Mouse (Mus musculus) gastrocnemius, adult 8-10 months (tissue): Measurements from ENCODE around the gene Olfr319. TPM values are rescaled to one million over a fixed set of nuclear protein-coding genes. Genes with fewer than 3 reads are reported as not detected.
"Not testable (repeated sequence)": the region's sequence is repeated elsewhere in the genome, so short reads cannot be mapped to it uniquely, and the experiment has no call there.

Experiments
- DNase-seq, 2 experiments: peaks; one replicate each; pipeline ENCODE4 v3.0.0; 2022; ENCODE audit warnings: low spot score in 2 of 2
- total RNA-seq, 4 experiments: library from RNA; stranded (reverse); gene quantifications; 2 replicates each; pipeline ENCODE4 v1.2.4; 2022

Gene Olfr319
- not detected for total RNA-seq

DNA sequence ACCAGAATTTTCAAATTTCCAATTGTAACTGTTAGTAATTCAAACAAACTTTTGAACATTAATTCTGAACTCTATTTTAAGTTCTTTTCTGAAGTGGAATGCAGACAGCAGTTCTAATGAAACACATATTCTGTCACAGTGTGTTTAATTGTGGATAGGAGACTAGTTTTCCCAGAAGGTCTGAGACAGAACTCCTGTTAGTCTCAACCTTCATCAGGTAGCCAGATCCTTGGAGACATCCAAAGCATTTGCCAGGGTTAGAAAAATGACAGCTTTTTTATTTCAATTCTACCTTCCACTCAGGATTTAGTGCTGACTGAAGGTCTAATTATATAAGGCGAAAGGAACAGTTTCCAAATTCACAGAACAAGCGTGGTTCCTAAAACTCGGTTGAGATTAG lies at the start of gene Olfr319:
Gene Olfr319, plus strand, starts transcription at position 301 of the 400 bp plus-strand sequence.
- DNase-seq, result no peak

DNA sequence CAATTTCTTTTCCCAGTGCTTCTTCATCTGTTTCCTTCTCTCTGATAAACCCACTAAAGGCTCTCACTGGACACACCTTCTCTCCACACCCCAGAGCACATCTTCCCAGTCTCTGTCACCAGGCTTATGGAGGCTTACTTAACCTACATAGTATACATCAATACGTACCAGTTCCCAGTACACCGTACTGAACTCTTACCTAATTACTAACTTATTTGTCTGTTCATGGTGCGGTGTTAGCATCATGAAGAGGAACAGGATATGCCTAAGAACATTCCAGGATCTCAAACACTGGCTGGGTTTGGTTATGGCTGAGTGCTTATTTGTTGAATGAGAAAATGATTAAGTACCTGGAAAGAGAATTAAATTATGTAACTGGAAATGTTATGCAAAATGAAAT lies 43.8 kb upstream of the Olfr319 start:
- no peak for DNase-seq

DNA sequence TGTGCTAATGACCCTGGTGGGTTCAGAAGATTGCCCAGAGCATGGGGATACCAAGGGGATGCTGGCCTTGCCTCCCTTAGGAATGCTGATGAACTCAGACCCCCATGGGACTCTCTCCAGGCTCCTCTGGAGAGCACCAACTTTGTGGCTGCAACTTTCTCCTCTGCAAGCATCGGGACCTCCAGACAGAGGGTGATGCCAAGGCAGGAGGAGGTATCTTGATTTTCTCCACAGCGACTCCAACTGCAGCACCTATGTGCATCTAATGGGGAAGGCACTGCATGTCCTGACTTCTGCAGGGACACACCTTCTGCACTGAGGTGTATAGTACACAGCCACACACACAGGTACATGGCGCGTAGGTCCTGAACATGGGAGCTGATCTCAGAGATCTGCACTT lies 40.4 kb upstream of the Olfr319 start, which contains the start of gene Olfr322:
Gene Olfr322, plus strand, starts transcription at position 187 of the 400 bp plus-strand sequence.
- no peak for DNase-seq

DNA sequence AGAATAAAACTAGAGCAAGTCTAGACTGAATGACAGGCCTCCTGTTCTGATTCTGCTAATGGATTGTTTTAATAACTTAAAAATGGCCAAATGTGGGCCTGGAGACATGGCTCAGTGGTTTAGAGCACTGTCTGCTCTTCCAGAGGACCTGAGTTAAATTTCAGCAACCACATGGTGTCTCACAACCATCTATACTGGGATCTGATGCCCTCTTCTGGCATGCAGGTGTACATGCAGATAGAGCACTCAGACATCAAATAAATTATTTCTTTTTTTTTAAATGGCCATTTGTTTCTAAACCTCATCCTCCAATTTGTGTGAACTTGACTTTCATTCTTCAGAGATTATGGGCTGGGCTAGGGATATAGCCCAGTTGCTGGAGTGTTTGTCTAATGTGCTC lies 29.7 kb upstream of the Olfr319 start:
- no peak for DNase-seq

- DNase-seq, result no peak
These were observed 27.1 kb upstream of the Olfr319 start for GRCm38 (mm10) chr11:58671825-58672224.

GRCm38 (mm10) chr11:58680799-58681198 lies 18.2 kb upstream of the Olfr319 start, which contains the start of gene Olfr320:
Olfr320 (plus strand) TSS chr11:58681099.
- no peak for DNase-seq

DNA sequence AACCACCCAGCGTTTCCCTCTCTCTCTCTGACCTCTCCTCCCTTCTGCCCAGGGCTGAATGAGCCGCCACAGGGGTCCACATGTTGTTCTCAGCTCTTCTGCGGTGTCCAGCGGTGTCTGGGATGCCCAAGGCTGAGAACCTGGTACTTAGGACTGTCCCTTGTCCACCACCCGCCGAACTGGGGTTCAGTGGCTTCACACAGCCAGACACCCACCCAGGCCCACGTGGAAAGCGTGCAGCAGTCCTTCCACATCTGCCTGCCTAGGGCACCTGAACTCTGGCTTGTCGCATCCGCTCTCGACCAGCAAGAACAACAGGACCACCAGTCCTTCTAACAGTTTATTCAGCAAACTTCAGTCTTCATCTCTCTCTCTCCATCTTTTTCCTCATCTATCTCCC lies 10.1 kb downstream of the Olfr319 start:
- DNase-seq, result no peak

GRCm38 (mm10) chr11:58717723-58718122 lies 18.8 kb downstream of the Olfr319 start:
- DNase-seq, result not testable (repeated sequence)

GRCm38 (mm10) chr11:58719701-58720100 lies 20.7 kb downstream of the Olfr319 start:
- no peak for DNase-seq

- no peak for DNase-seq
These were observed 25.0 kb downstream of the Olfr319 start, which contains the start of gene Olfr318 for GRCm38 (mm10) chr11:58723914-58724313. Olfr318 (minus strand) TSS chr11:58724014.

DNA sequence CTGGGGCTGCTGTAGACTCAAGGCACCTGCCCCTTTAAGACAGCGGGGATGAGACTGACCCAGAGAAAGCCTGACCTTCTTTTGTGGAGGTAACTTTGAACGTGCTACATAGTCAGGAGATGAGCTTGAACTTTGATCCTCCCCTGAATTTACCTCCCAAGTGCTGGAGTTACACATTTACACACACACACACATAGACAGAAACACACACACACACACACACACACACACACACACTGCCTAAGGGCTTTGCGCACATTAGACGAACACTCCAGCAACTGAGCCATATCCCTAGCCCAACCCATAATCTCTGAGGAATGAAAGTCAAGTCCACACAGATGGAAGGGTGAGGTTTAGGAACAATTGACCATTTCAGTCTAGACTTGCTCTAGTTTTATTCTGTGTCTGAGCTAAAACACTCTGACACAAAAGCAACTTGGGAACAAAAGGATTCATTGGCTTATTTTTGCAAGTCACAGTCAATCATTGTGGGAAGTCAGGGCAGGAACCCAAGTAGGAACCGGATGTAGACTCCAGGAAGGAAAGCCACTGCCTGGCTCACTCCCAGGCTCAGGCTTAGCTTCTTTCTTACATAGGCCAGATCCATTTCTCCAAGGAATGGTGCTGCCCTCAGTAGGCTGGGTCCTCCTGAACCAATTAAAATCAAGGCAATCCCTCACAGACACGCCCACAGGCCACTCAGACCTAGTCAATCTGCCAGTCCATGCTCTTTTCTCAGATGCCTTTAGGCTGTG lies 29.1 kb downstream of the Olfr319 start:
- DNase-seq, result not testable (repeated sequence)

- no peak for DNase-seq
These were observed 34.4 kb downstream of the Olfr319 start for GRCm38 (mm10) chr11:58733372-58733771.

- no peak for DNase-seq
These were observed 39.9 kb downstream of the Olfr319 start, which contains the start of gene Olfr317 for GRCm38 (mm10) chr11:58738792-58739262. Olfr317 (minus strand) TSS chr11:58739212.

GRCm38 (mm10) chr11:58751096-58751495 lies 52.1 kb downstream of the Olfr319 start:
- not testable (repeated sequence) for DNase-seq

DNA sequence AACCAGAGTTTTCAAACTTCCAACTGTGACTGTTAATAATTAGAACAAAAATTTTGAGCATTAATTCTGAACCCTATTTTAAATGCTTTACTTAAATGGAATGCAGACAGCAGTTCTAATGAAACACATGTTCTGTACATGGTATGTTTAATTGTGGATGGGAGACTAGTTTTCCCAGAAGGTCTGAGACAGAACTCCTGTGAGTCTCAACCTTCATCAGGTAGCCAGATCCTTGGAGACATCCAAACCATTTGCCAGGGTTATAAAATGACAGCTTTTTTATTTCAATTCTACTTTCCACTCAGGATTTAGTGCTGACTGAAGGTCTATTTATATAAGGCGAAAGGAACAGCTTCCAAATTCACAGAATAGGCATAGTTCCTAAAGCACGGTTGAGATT lies 53.5 kb downstream of the Olfr319 start, which contains the start of gene Olfr316:
Gene Olfr316, plus strand, starts transcription at position 301 of the 400 bp plus-strand sequence.
- no peak for DNase-seq

Other genes with a start within 250 kb of the Olfr319 start
- gene Lypd9, start 246.2 kb upstream of the Olfr319 start, total RNA-seq, result not detected
- gene Olfr30, start 236.9 kb upstream of the Olfr319 start, total RNA-seq, result not detected
- not detected for gene Olfr332, start 206.6 kb upstream of the Olfr319 start, total RNA-seq
- not detected for gene Olfr331, start 196.6 kb upstream of the Olfr319 start, total RNA-seq
- gene Olfr330, start 164.3 kb upstream of the Olfr319 start, total RNA-seq, result not detected
- gene Olfr329-ps, start 152.7 kb upstream of the Olfr319 start, total RNA-seq, result not detected
- not detected for gene Olfr328, start 143.5 kb upstream of the Olfr319 start, total RNA-seq
- not detected for gene Olfr224, start 128.6 kb upstream of the Olfr319 start, total RNA-seq
- not detected for gene Olfr325, start 121.4 kb upstream of the Olfr319 start, total RNA-seq
- not detected for gene Olfr324, start 104.0 kb upstream of the Olfr319 start, total RNA-seq
- not detected for gene 2210407C18Rik, start 83.1 kb upstream of the Olfr319 start, total RNA-seq
- not detected for gene Olfr323, start 68.7 kb upstream of the Olfr319 start, total RNA-seq
- gene Trim58, start 58.7 kb upstream of the Olfr319 start, total RNA-seq, result not detected
- gene Olfr322, start 40.4 kb upstream of the Olfr319 start, total RNA-seq, result not detected
- not detected for gene Olfr320, start 18.1 kb upstream of the Olfr319 start, total RNA-seq
- gene Olfr318, start 24.9 kb downstream of the Olfr319 start, total RNA-seq, result not detected
- not detected for gene Olfr317, start 40.0 kb downstream of the Olfr319 start, total RNA-seq
- gene Olfr316, start 53.6 kb downstream of the Olfr319 start, total RNA-seq, result not detected
- not detected for gene Olfr315, start 74.0 kb downstream of the Olfr319 start, total RNA-seq
- not detected for gene Olfr314, start 83.8 kb downstream of the Olfr319 start, total RNA-seq
- gene Fam183b, start 102.8 kb downstream of the Olfr319 start, total RNA-seq, result not detected
- gene Olfr313, start 115.8 kb downstream of the Olfr319 start, total RNA-seq, result not detected
- gene Olfr312, start 130.1 kb downstream of the Olfr319 start, total RNA-seq, result not detected
- gene Olfr311, start 140.1 kb downstream of the Olfr319 start, total RNA-seq, result not detected
- under 1 TPM; 0.22 to 0.54 (median 0.36) TPM for gene Gm12258, start 148.0 kb downstream of the Olfr319 start, total RNA-seq
- 1 to 10 TPM; 1.2 to 2.5 (median 1.6) TPM for gene 2810021J22Rik, start 168.1 kb downstream of the Olfr319 start, total RNA-seq
- 1 to 10 TPM; 2.6 to 4.8 (median 4.1) TPM for gene Zfp39, start 205.1 kb downstream of the Olfr319 start, total RNA-seq
- gene Btnl10, start 218.7 kb downstream of the Olfr319 start, total RNA-seq, result not detected
- gene Rnf187, start 239.8 kb downstream of the Olfr319 start, total RNA-seq, result 100 to 1,000 TPM in 2 of 4 experiments, 10 to 100 TPM in 2; 97.5 to 116 (median 100) TPM
- gene Hist3h2ba, start 249.8 kb downstream of the Olfr319 start, total RNA-seq, result 1 to 10 TPM in 1 of 4 experiments, under 1 TPM in 1, not detected in 2; 0.52 to 1.2 TPM